Mouse (Mus musculus): ENCODE data around the gene Rnaset2a.
"Not testable (repeated sequence)": the region's sequence is repeated elsewhere in the genome, so short reads cannot be mapped to it uniquely, and the experiment has no call there.

- not testable (repeated sequence) for TF ChIP-seq CTCF (IDR thresholded peaks at IDR 0.05; ENCODE audit: low read depth, low read length); GATA1 (IDR thresholded peaks at IDR 0.05; ENCODE audit: borderline replicate concordance, low read length); GATA2 (IDR thresholded peaks at IDR 0.05; ENCODE audit: borderline replicate concordance, low read depth, low read length); POLR2AphosphoS5 (IDR thresholded peaks at IDR 0.05; ENCODE audit: insufficient replicate concordance, low read depth, low read length); TAL1 (conservative IDR thresholded peaks at IDR 0.05; ENCODE audit: low read depth, low read length)
Observed at GRCm38 (mm10) chr17:8129578-8129977, 18.3 kb downstream of the Rnaset2a start.
